Mouse (Mus musculus) cerebellum, adult 2 months (tissue): ENCODE data around the gene Lrrc51. TPM values are rescaled to one million over a fixed set of nuclear protein-coding genes. Genes with fewer than 3 reads are reported as not detected.
A peak's percentile ranks its signal among the peaks of the same experiment; 100 is the strongest.

Source experiments
- DNase-seq, 2 experiments: peaks; one replicate each; pipeline ENCODE4 v3.0.0; 2021
- H3K27ac ChIP-seq: fragments of 200-500 bp; 2 replicates; pipeline ENCODE4 v1.5.1; 2012; ENCODE audit warnings: low read length, control low read depth, inconsistent platforms; ENCODE audit not compliant: insufficient read depth
- H3K27me3 ChIP-seq: fragments of 200-500 bp; 2 replicates; pipeline ENCODE4 v1.6.1; 2012; ENCODE audit warnings: inconsistent platforms, mild to moderate bottlenecking, low read length, moderate library complexity; ENCODE audit not compliant: control insufficient read depth, insufficient read depth
- H3K4me1 ChIP-seq: fragments of 200-500 bp; 2 replicates; pipeline ENCODE4 v1.6.1; 2011; ENCODE audit warnings: low read length; ENCODE audit not compliant: control insufficient read depth, insufficient read depth
- H3K4me3 ChIP-seq: fragments of 200-500 bp; replicated peaks from 2 replicates; pipeline ENCODE3; 2011; ENCODE audit warnings: mild to moderate bottlenecking, low read depth, low read length, control low read depth; ENCODE audit not compliant: insufficient read depth
- CTCF ChIP-seq: fragments of 200-500 bp; IDR thresholded peaks from 2 replicates; pipeline ENCODE4 v1.5.1; 2011; ENCODE audit warnings: low read depth, mild to moderate bottlenecking, control low read depth, low read length, moderate library complexity, borderline replicate concordance; ENCODE audit not compliant: insufficient read depth
- POLR2A ChIP-seq: fragments of 200-500 bp; IDR thresholded peaks from 2 replicates; pipeline ENCODE4 v1.6.1; 2011; ENCODE audit warnings: low read length, control low read depth, borderline replicate concordance; ENCODE audit not compliant: insufficient read depth
- WGBS: fragments of 180-500 bp; shearing (Covaris S2); methylation state at CpG from one replicate; pipeline ENCODE4 v1.1.7; 2018; 5-methylcytosine and 5-hydroxymethylcytosine counted together
- polyA plus RNA-seq: library from polyadenylated mRNA; depleted of rRNA; stranded (reverse); fragments of >200 nt; gene quantifications from 2 replicates; pipeline ENCODE4 v1.2.3, GENCODE M21; 2012

Gene Lrrc51
- polyA plus RNA-seq, 1 experiment = 10.2 TPM

GRCm38 (mm10) chr7:101896104-101897066 is 37.3 kb downstream of the Lrrc51 start:
- H3K4me1 ChIP-seq = no peaks in the 10 kb centered on the region
- DNase-seq = peak; percentile 97 to 98
- H3K27me3 ChIP-seq = no peaks in the 10 kb centered on the region
- H3K4me3 ChIP-seq = peak overlapping the region; percentile 64
- peak overlapping the region; percentile 44 for H3K27ac ChIP-seq
- WGBS = under 1% methylated on average over 57 of the region's 57 CpGs
- TF ChIP-seq POLR2A (peak; percentile 87), CTCF (no peak; the same call in 1 of the 2 replicates)

DNA sequence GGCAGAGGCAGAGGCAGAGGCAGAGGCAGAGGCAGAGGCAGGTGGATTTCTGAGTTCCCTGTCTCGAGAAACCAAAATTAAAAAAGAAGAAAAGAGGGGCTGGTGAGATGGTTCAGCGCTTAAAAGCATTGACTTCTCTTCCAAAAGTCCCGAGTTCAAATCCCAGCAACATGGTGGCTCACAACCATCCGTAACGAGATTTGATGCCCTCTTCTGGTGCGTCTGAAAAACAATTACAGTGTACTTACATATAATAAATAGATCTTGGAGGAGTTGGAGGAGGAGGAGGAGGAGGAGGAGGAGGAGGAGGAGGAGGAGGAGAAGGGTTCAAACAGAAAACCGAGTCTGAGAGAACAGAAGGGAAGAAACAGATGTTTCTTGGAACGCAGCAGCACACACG is 38.0 kb downstream of the Lrrc51 start:
- H3K27me3 ChIP-seq = no peaks in the 10 kb centered on the region
- 16% methylated on average over 9 of the region's 9 CpGs for WGBS
- H3K27ac ChIP-seq = peak overlapping the region; percentile 23
- no peaks in the 10 kb centered on the region; the same call in 1 of the 2 replicates for H3K4me1 ChIP-seq
- no peak for TF ChIP-seq POLR2A
- TF ChIP-seq CTCF = no peak
- DNase-seq = no peak
- H3K4me3 ChIP-seq = peak overlapping the region; percentile 64

GRCm38 (mm10) chr7:101888460-101888859 is 45.2 kb downstream of the Lrrc51 start:
- no peak for DNase-seq
- H3K4me3 ChIP-seq = no peak overlapping the region
- no peaks in the 10 kb centered on the region; the same call in 1 of the 2 replicates for H3K4me1 ChIP-seq
- H3K27ac ChIP-seq = no peak overlapping the region
- no peaks in the 10 kb centered on the region for H3K27me3 ChIP-seq
- TF ChIP-seq CTCF = no peak
- TF ChIP-seq POLR2A = no peak
- 84% methylated on average over 4 of the region's 4 CpGs for WGBS

DNA sequence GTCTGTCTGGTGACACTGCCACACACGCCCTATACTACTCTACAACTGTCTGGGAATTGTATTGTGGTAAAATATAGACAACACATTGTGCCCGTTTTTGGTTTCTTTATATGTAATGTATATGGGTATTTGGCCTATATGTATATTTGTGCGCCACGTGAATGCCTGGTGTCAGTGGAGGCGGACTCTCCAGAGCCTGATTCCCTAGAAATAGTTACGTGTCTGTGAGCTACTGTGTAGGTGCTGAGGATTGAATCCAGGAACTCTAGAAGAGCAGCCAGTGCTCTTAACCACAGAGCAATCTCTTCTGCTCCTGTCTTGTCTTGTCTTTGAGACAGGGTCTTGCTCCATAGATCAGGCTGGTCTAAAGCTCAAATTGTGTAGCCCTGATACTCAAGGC is 47.4 kb downstream of the Lrrc51 start:
- Histone ChIP-seq H3K27me3 (no peaks in the 10 kb centered on the region), H3K4me3 (no peak overlapping the region), H3K4me1 (no peaks in the 10 kb centered on the region; the same call in 1 of the 2 replicates), H3K27ac (no peak overlapping the region)
- 86% methylated on average over 6 of the region's 6 CpGs for WGBS
- DNase-seq = no peak
- TF ChIP-seq CTCF (no peak), POLR2A (no peak)

GRCm38 (mm10) chr7:101884160-101884559 is 49.5 kb downstream of the Lrrc51 start:
- 96% methylated on average over 4 of the region's 4 CpGs for WGBS
- TF ChIP-seq POLR2A (no peak), CTCF (no peak)
- no peak overlapping the region for H3K27ac ChIP-seq
- H3K4me1 ChIP-seq = no peaks in the 10 kb centered on the region
- DNase-seq = no peak
- no peaks in the 10 kb centered on the region for H3K27me3 ChIP-seq
- no peak overlapping the region for H3K4me3 ChIP-seq

DNA sequence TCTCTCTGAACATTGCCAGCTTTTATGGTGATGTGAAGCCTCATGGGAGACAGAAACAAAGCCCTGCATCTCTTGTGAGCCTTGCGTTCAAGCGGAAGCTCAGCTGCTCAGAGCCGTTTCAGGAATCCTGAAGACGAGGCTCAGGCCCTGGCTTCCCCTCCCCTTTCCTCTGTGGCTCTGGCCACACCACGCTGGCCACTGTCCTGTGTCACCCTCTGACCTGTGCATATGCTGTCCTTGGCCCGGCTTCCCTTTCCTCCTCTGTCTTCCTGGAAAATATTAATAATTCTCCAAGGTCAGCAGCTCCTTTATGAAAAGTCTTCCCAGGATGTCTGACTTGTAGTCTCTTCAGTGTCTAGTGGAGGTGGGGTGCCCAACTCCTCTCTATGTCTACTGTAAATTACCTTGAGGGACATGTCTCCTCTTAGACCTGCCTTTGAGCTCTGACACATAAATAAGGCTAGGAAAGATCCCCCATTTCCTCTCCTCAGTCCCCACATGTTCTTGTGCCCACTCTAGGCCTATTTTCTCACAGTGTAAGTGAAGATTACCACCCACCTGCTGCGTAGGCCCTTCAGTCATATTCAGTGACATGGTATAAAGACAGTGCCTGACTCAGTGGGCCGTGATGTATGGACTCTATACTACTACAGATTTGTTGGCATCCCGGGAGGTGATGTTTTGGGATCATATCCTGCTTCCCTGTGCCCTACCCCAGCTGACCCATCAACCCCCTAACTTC is 51.1 kb downstream of the Lrrc51 start:
- DNase-seq = no peak
- TF ChIP-seq POLR2A (no peak), CTCF (no peak)

GRCm38 (mm10) chr7:101880855-101881254 is 52.8 kb downstream of the Lrrc51 start:
- DNase-seq = no peak
- 72% methylated on average over 4 of the region's 4 CpGs for WGBS
- TF ChIP-seq POLR2A (no peak), CTCF (no peak)
- Histone ChIP-seq H3K27me3 (no peaks in the 10 kb centered on the region), H3K27ac (no peak overlapping the region), H3K4me1 (no peaks in the 10 kb centered on the region), H3K4me3 (no peak overlapping the region)

More for the DNA sequence above, 51.1 kb downstream of the Lrrc51 start:
- H3K27ac ChIP-seq = no peak overlapping the region
- H3K27me3 ChIP-seq = no peaks in the 10 kb centered on the region
- WGBS = 60% methylated on average over 9 of the region's 9 CpGs
- H3K4me1 ChIP-seq = no peaks in the 10 kb centered on the region
- H3K4me3 ChIP-seq = no peak overlapping the region
